Mouse (Mus musculus) urinary bladder, adult 18-20 months (tissue): Measurements from ENCODE around the gene Nynrin.

ENCODE experiments used
- DNase-seq, 2 experiments: peaks; one replicate each; pipeline ENCODE4 v3.0.0; 2022; ENCODE audit warnings: low spot score in 2 of 2, mixed read lengths in 2 of 2

The Nynrin gene

GRCm38 (mm10) chr14:55922475-55923232 is 68.8 kb downstream of the Nynrin start:
- DNase-seq: no peak
